Mouse (Mus musculus) testis, postnatal 14 days (tissue): ENCODE results near the gene Fstl4.
A peak's percentile ranks its signal among the peaks of the same experiment; 100 is the strongest.

Experiments used
- DNase-seq: peaks from one replicate; pipeline ENCODE4 v3.0.0; 2021; ENCODE audit warnings: low spot score

Fstl4 gene

DNA sequence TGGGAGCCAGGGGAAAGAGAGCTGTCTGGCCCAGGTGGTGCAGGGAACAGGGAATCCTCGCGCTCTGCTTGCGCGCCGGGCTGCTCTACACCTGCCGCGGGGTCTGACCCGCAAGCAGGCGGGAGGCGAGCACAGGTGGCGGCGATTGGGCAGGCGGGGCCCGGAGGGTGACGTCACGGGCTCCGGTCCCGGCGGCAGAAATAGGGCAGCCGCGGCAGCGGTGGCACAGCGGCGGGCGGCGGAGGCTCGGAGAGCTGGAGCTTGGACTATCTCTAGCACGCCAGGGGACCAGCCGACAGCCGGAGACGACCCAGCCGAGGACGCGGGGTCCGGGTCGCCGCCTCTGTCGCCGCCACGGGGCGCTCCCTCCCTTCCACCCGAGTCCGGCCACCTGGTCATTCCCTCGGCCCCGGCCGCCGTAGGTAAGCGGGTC is at the start of gene Fstl4:
Gene Fstl4, plus strand, starts transcription at position 174 of the 433 bp plus-strand sequence.
- DNase-seq = peak; percentile 29

DNA sequence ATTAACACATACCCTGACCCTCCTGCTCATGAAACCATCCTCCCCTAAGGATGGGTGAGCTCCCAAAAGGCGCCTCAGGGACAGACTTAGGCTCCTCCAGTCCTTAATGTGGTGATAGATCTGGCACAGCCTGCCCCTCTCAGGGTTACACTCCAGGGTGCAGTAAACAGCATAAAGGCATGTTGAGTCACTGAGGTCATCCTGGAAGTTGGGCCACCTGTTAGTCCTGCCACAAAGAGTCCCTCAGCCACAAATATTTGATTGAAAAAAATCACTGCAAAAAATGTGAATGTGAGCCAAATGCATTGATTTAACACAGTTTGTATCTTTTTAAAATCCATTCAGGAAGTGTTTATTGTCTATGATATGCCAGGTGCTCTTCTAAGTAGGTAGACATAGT is 45.9 kb upstream of the Fstl4 start:
- no peak for DNase-seq

DNA sequence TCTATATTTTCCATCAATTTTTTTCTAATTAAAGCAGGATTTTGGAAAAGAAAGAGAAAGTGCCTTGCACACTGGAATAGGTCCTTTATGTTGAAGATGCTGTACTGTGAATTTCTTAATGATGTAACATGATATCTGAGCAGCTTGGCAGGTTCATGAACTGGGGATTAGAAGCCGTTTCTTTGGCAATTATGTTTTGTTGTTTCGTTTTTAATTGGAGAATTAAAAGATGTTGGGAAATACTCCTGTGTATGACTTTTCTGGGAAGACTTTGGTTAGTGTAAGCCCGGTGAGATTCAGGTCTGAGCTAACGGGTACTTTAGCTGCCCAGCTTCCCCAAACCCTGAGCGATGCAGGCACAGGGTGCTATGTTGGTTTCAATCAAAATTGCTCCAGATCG is 43.3 kb upstream of the Fstl4 start:
- no peak for DNase-seq

DNA sequence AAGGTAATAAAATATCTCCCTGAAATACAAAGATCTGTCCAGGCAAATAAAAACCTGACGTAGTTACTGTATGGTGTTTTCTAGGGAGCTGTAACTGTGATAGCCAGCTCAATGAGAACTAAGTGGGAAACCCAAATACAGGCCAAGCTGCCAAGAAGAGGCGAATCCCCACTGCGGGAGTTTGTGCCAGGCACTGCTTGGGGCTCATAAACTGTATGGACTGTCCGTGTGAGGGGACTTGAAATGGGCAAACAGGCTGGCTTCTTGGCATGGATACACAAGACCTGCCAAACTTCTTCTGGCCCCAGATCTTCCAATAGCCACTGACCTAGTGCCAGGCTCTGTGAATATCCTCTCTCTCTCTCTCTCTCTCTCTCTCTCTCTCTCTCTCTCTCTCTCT is 41.7 kb upstream of the Fstl4 start:
- no peak for DNase-seq

DNA sequence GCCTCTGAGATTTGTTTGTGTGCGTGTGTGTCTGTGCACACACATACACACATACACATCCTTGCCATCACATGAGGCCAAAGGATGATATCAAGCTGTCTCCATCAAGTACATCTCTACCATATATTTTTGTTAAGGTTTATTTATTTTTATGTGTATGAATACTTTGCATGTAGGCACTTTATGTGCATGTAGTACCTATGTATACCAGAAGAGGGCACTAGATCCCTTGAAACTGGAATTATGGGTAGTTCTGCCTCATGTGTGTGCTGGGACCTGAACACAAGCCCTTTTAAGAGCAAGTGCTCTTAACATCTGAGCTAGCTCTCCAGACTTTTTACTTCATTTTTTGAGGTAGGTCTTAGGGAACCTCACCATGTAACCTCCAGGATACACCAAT is 38.4 kb upstream of the Fstl4 start:
- no peak for DNase-seq

DNA sequence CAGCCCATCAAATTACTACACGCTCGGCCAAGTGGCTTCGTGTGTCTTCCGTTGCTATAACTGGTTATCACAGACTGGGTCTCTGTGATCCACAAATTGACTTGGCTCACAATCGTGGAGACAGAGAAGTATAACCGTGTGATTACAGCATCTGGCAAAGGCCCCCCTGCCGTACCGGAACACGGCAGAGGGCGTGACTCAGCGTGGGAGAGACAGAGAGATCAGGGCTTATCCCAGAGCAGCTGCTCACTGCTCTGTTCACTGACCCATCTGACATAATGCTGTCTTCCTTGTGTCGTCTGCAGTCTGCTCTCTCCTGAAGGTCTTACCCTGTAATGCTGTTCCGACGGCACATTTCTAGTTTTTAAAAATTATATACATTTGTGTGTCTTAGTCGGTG is 36.0 kb upstream of the Fstl4 start:
- no peak for DNase-seq

DNA sequence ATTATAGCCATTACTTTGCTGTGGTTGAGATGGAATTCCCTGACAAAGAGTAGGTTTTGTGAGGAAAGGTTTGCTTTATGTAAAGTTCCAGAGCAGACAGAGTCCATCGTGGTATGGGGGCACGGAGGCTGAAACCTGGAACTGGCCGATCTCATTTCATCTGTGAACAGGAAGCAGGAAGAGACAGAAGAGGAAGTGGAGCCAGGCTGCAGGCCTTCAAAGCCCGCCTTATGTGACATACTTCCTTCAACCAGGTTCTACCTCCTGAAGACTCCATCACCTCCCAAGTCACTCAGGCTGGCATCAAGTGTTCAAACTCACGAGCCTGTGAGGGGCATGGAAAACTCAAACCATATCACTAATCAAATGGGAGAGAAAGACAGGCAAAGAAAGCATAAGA is 34.5 kb upstream of the Fstl4 start:
- DNase-seq = no peak

DNA sequence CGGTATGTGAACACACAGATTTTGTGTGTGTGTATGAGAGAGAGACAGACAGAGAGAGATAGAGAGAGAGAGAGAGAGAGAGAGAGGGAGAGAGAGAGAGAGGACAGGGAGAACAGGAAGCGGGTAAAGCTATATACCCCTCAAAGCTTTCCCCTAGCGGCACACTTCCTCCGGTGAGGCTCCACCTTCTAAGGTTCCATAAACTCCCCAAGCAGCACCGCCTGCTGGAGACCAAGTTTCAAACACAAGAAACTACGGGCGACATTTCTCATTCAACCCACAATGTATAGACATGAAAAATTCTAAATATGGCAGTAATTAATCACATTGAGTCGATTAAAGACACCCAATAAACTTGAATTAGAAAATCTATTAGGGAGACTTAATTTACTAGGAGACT is 32.5 kb upstream of the Fstl4 start:
- no peak for DNase-seq

DNA sequence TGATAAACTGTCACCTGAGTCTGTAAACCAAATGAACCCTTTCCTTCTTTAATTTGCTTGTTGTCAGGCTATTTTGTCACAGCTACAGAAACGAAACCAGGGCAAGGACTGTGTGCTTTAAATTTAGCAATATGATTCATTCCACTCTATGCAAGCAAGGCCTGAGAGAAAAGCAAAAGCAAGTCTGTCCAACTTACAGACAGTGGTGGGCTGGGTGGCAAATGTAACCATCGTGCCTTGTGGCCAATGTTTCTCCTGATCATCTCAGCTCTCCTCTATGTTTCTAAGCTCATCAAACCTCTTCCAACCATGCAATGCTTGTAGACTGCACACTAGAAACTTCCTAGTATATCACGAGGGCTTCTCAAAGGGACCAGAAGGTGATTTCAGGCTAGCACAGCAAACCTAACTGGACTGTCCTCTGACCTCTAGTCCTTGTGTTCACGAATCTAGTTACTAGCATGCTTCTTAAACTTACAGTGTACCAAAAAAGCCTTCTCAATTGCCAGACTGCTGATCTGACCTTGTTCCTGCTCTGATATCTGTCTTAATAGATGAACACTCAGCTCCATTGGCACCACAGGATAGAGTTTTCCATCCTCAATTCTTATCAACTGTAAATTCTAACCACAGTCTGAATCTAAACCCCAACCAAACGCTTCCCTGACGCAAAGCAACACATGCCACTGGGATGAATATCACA is 29.8 kb upstream of the Fstl4 start:
- no peak for DNase-seq

DNA sequence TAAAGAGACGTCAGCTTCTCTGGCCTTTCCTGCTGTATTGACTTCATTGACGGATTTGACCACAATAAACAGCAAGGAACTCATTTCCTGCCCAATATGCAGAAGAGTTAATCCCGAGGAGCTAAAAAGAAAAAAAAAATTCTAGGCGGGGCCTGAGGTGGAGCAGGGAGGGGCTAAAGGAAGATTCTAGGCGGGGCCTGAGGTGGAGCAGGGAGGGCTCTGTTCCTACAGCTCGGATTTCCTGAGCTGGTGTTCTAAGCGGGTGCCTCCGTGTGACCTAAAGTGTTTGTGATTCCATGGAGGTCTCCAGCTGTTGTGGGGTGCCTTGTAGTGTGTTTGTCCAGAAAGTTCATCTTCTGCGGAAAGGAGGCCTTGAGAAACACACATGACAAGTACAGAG is 25.2 kb upstream of the Fstl4 start:
- peak; percentile 33 for DNase-seq

DNA sequence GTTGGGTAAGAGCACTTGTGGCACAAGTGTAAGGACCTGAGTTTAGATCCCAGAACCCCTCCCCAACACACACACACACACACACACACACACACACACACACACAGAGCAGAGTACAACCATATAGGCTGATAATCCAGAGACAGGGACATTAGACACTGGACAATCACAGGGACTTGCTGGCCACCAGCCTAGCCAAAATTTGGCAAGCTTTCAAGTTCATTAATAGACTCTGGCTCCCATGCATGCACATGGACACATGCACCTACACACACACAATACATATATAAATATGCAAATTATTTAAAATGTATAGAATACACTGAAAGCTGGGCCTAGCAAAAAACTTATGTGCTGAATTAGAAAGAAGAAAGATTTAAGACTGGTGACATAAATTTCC is 24.0 kb upstream of the Fstl4 start:
- DNase-seq = no peak

DNA sequence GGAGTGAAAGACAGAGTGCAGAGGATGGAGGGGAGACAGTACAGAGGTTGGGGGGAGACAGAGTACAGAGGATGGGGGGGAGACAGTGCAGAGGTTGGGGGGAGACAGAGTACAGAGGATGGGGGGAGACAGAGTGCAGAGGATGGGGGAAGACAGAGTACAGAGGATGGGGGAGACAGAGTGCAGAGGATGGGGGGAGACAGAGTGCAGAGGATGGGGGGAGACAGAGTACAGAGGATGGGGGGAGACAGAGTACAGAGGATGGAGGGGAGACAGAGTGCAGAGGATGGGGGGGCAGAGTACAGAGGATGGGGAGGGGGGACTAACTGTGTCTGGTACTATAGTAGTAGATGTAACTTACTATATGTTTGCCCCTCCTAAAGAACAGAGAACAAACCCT is 20.5 kb upstream of the Fstl4 start:
- no peak for DNase-seq

DNA sequence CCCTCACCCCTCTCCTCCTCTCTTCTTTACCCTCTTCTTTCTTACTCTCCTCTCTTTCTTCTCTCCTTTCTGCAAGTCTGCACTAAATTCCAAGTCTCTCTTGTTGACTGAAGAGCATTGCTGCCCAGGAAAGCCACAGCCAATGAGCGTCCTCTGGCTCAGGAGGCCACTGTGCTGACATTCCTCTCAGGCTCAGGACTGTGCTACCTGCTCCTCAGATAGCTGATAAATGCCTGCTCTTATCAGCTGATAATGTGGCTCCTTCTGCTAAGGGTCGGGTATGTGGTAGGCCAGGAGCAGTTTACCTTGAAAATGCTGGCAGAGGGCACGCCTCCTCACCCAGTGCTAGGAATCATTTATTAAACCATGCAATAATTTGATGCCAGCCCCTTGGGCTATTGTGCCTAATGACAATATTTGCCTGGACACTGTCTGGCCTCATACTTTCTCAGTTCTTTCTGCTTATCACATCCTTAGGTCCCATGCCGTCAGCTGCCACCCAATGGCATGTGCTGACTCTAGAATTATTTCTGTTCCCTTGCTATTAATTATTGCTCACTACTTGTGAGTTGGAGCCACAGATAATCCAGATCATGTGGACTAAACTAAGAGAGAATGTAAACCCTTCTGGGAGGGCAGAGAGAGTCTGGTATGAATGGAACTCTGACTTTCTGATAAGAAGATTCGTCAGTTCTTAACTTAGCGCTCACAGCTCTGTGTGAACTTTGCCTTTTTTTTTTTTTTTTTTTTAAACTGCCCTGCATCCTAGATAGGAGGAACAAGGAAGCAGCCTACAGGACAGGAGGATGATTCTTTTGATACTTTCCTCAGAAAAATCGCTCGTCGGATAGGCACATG is 19.6 kb upstream of the Fstl4 start:
- DNase-seq = no peak

DNA sequence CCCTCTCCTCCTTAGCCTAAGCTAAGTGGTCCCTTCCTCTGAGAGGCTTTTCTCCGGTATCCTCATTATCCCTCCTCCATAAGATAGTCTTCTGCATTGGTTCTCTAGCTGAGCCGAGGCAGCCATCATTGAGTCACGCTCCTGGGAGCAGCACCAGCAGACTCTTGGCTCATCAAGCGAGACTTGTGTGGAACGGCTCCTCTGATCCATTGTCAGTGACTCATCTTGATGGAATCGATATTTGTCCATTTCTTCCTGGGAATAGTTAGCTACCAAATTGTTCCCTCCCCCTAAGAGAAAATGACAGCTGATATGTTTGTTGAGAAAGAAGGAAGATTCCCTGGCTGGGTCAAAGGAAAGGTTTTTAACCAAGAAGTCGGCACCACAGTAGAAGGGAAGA is 17.2 kb upstream of the Fstl4 start:
- no peak for DNase-seq

DNA sequence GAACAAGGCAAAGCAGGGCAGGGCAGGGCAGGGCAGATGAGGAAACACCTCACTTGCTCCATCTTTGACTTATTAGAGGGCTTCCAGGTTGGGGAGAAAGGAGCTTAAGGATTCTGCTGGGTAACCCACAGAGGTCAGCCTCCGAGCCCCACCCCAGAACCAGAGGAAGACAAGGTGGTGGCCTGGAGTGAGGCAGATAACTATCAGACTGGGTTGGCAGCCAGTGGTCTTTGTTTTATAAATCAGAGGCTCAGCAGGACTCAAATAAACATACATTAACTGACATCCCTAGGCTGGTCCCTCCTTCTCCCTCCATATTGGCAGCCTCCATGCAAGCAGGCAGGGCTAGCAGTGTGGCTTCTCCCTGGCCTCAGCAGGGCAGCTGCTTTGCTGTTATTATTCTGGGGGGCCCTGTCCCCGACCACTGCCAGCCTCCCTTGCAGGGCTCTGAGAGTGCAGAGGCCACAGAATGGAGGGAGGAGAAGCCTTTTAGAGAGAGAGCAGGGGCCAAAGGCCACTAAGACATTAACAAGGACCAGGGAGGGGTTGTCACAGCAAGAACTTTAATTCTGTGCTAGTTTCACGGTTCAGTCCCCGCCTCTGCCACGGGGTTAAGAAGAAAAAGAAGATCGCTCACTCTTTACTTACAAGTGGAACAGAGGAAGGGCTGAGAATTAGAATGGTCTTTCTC is 16.5 kb upstream of the Fstl4 start:
- DNase-seq = no peak

DNA sequence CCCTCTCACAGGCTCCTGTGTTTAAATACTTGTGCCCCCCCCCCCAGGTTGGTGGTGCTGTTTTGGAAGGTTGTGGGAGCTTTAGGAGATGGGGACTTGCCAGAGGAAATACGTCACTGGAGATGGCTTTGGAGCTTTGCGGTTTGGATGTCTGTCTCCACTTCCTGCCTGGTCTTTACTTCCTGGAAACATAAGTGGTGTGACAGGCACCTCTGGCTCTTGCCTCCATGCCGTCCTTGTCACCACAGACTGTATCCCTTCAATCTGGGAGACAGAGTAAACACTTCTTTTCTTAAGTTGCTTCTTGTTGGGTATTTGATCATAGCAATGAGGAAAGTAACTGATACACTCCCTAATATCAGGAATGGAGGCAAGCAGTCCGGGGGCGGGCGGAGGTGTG is 14.4 kb upstream of the Fstl4 start:
- no peak for DNase-seq

DNA sequence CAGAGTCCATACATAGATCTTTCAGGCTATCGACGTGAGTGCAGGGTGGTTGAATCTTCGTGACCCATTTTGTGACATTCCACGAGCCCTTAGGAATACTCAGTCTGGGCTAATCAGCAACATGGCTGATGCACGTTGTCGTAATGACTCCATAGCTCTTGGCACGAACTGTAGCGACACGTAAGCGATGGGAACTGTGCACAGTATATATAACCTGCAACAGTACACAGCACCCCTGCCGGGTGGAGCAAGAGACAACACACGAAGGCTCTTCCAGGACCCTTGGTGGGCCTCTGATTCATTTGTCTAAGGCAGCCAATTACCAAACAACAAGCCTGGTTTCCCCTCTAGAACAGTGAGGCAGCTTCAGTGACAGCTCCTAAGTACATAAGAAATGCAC is 11.9 kb upstream of the Fstl4 start:
- no peak for DNase-seq

DNA sequence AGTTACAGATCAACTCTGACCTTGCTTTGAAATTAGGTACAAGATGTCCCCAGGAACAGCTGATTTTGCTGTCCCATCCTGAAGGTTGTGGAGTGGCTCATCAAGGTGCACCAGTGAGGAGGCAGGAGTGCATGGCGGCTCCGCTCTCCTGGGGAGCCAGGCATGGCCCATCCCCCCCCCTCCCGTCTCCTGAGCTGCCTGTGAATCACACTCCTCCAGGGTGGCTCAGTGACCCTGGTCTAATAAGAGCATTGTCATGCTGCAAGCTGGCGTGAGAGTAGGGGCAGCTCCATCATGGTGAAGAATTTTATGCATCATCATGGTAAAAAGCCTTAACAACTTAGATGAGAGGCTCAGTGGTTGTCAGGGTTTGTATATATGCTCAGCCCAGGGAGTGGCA is 11.2 kb upstream of the Fstl4 start:
- DNase-seq = no peak

DNA sequence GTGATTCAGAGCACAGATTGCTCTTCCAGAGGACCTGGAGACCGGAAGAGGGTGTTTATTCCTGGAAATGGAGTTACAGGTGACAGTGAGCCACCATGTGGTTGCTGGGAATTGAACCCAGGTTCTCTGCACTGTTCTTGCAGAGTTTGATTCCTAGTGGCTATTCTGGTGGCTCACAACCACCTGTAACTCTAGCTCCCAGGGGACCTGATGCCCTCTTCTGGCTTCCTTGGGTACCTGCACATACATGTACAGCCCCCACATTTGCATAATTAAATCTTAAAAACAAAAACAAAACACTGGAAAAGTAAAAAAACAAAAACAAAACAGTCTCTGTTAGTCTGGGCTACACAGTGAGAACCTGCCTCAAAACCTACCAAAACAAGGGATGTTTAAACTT is 2.6 kb upstream of the Fstl4 start:
- no peak for DNase-seq

DNA sequence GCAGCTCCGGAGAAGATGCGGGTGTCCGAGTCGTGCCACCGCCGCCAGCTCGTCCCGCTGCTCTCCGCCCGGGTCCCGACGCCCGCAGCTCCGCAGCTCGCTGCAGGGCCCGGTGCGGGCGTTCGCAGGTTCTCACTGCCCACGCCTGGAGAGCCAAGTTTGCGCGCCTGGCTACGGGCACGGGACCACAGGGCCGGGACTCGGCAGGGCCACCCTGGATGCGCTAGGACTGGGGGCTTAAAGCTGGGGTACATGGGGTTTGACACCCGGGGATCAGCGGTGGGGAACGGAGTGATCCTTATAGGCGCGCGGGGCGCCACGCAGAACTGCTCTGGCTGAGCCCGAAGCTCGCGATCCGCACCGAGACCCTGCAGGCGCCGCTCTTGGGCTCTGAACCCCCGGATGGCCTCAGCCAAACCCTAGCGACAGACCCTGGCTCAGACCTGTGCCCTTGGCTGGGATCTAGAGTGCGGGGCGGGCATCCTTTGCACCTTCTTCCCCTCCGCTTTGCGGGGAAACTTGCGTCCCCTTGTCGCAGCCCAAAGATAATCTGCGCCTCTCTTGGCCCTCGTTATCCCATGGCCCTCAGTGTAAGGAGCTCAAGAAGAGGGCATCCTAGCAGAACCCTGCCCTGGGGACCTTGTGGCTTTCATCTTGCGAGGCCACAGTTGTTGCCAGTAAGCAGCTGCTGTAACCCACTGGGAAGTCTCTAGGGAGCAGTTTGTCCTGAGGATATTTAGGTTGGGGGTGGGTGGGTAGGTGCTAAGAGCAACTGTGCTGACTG is 652 bp downstream of the Fstl4 start:
- no peak for DNase-seq

DNA sequence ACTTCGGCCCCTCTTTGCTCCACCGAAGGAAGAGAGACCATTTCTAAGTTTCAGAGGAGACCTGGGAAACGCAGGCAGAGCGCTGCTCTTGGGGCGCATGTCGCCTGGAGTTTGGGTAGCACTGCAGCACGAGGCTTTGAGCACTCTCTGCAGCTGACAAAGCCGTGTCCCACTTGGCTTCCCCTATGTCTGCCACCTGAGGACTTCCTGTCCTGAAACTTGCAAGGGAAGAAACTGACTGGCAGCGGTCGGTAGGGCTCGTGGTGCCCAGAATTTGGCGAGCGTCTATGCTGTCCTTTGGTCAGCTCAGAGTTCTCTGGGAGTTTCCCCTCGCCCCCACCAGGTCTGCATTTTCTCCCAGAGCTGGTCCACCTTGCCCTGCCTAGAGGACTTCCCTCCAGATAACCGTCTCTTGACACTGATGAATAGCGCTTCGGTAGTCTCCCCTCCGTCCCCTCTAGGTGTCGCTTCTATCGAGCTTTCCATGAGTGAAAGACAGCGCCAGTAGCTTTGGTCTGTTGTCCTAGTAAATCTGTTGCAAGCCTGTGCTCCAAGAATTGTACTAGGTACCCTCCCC is 1.3 kb downstream of the Fstl4 start:
- peak; percentile 14 for DNase-seq

DNA sequence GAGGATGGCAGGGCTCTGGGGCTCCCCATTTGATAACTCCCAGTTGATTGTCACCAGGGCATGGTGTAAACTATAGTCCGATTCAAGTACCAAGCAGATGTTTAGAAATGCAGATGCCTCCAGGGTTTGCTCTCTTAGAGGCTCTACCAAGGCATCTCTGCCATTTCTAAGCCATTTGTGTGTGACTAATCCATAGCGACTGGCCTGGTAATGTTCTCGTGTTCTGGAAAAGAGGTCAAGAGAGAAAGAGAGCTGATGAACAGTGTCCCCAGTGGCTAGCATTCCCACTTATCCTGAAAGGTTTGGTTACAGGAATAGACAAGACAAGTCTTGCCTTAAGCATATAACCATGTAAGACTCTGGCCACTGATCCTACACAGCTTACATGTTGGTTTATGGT is 3.5 kb downstream of the Fstl4 start:
- DNase-seq = no peak
